Mouse (Mus musculus) neural tube, embryonic 14.5 days (tissue): ENCODE results near the gene Celf1. TPM values are rescaled to one million over a fixed set of nuclear protein-coding genes. Genes with fewer than 3 reads are reported as not detected.
A peak's percentile ranks its signal among the peaks of the same experiment; 100 is the strongest.
"Not testable (repeated sequence)": the region's sequence is repeated elsewhere in the genome, so short reads cannot be mapped to it uniquely, and the experiment has no call there.

Experiments
- ATAC-seq: fragments of 200-750 bp; cut with Nextera tagmentation; 2 replicates; pipeline ENCODE4 v1.8.0; 2017; ENCODE audit warnings: low read depth, mild to moderate bottlenecking, moderate TSS enrichment, moderate library complexity
- H3K27ac ChIP-seq: fragments of 300-500 bp; sonication (generic); 2 replicates; pipeline ENCODE4 v1.5.1; 2014; ENCODE audit warnings: low read depth, mild to moderate bottlenecking, control low read depth, low read length, moderate library complexity, mixed read lengths
- H3K27me3 ChIP-seq: fragments of 300-500 bp; sonication (generic); 2 replicates; pipeline ENCODE4 v1.6.1; 2014; ENCODE audit warnings: low read length; ENCODE audit not compliant: control insufficient read depth, insufficient read depth
- H3K36me3 ChIP-seq: fragments of 300-500 bp; sonication (generic); 2 replicates; pipeline ENCODE4 v1.6.1; 2014; ENCODE audit warnings: low read length, mixed read lengths; ENCODE audit not compliant: control insufficient read depth, insufficient read depth
- H3K4me1 ChIP-seq: fragments of 300-500 bp; sonication (generic); 2 replicates; pipeline ENCODE4 v1.6.1; 2014; ENCODE audit warnings: low read length; ENCODE audit not compliant: control insufficient read depth, insufficient read depth
- H3K4me2 ChIP-seq: fragments of 300-500 bp; sonication (generic); 2 replicates; pipeline ENCODE4 v1.6.1; 2014; ENCODE audit warnings: mild to moderate bottlenecking, low read depth, low read length, control low read depth
- H3K4me3 ChIP-seq: fragments of 300-500 bp; sonication (generic); 2 replicates; pipeline ENCODE4 v1.5.1; 2014; ENCODE audit warnings: low read depth, low read length, control low read depth, mixed read lengths
- H3K9ac ChIP-seq: fragments of 300-500 bp; sonication (generic); replicated peaks from 2 replicates; pipeline ENCODE4 v1.6.1; 2014; ENCODE audit warnings: low read depth, mild to moderate bottlenecking, control low read depth, low read length, mixed read lengths
- H3K9me3 ChIP-seq: fragments of 300-500 bp; sonication (generic); 2 replicates; pipeline ENCODE4 v1.6.1; 2016; ENCODE audit warnings: low read length; ENCODE audit not compliant: control insufficient read depth
- WGBS: fragments of 180-500 bp; shearing (Covaris S2); extraction: QIAGEN DNeasy Blood & Tissue Kit; methylation state at CpG from one replicate; pipeline ENCODE4 v1.1.7; 2014; 5-methylcytosine and 5-hydroxymethylcytosine counted together
- polyA plus RNA-seq: library from polyadenylated mRNA; unstranded; fragments of >200 nt; fragmentation: Nextera tagmentation; extraction: Ambion mirVana; gene quantifications from 2 replicates; pipeline ENCODE4 v1.2.1, GENCODE M21; 2014

Gene Celf1
- polyA plus RNA-seq: 77.6 and 80.8 TPM in 2 replicates

DNA sequence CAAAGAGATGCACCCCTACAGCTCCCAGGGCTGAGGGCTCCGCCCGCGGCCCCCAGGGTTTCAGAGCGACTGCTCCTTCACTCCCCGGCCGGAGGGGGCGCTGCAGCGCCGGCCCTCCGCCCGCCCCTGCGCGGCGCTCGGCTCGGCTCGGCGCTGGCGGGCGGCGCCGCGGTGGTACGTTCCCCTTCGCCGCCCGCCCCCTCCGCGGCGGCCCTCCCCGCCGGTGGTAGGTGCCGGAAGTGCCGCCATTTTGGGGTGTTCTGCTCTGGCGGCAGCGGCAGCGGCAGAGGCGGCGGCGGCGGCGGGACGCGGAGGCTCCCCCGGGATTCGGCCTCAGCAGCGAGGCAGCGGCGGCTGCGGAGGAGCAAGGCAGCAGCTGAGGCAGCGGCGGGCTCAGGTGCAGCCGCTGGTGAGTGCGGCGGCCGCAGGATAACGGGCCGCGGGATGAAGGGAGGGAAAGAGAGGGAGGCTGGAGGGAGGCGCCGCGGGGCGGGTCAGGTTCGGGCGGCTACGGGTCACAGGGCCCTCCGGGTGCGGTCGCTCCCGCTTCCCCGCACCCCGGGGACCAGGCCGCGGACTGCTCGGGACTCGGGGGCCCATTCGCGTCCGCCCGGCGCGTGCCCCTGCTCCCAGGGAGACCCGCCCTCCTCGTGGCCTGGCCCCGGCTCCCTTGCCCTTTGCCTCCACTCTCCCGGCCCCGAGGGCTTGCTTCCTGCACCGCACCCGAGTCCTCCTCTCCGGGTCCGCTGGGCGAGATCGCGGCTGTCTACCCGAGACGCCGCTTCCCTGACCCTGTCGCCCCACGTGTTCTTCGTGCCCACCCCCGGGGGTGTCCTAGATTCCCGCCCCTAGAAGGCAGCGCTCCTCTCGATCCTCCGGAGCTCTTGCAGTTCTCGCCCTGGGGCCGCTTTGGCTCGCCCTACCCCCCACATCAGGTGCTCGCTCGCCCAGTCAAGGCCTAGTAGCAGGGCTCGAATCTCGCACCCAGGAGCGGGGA is at the start of gene Celf1:
Gene Celf1 (plus strand): TSS at position 150 of the 997 bp plus-strand sequence.
- Histone ChIP-seq H3K4me2 (peak within 1 kb of the TSS; percentile 77), H3K36me3 (no peaks in the 10 kb centered on the region), H3K4me1 (peaks cover 26% of the 10 kb centered on the region), H3K9me3 (no peaks in the 10 kb centered on the region), H3K9ac (peak within 1 kb of the TSS; percentile 90), H3K27me3 (no peaks in the 10 kb centered on the region), H3K27ac (peak within 1 kb of the TSS; percentile 92), H3K4me3 (peak within 1 kb of the TSS; percentile 97)
- WGBS: under 1% methylated on average over 80 of the region's 113 CpGs
- ATAC-seq: peak; percentile 96

GRCm38 (mm10) chr2:90893673-90894298 is 46.4 kb upstream of the Celf1 start:
- peaks cover 40% of the 10 kb centered on the region for H3K36me3 ChIP-seq
- H3K9me3 ChIP-seq: no peaks in the 10 kb centered on the region
- 83% methylated on average over 6 of the region's 6 CpGs for WGBS
- no peak for ATAC-seq
- H3K4me1 ChIP-seq: peaks cover 21% of the 10 kb centered on the region
- H3K9ac ChIP-seq: no peak overlapping the region
- peaks cover 3% of the 10 kb centered on the region; the same call in 1 of the 2 replicates for H3K27me3 ChIP-seq
- H3K27ac ChIP-seq: no peak overlapping the region
- H3K4me2 ChIP-seq: no peak overlapping the region
- H3K4me3 ChIP-seq: no peak overlapping the region

DNA sequence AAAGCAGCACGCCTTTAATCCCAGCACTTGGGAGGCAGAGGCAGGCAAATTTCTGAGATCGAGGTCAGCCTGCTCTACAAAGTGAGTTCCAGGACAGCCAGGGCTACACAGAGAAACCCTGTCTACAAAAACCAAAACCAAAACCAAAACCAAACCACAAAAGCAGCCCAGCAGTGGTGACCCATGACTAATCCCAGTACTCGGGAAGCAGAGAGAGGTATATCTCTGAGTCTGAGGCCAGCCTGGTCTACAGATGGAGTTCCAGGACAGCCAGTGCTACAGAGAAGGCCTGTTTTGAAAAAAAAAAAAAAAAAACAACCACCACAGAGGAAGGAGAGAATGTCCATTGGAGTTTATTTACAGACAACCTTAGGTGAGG is 45.9 kb upstream of the Celf1 start:
- ATAC-seq, H3K4me2 ChIP-seq, H3K9me3 ChIP-seq, H3K9ac ChIP-seq, H3K27me3 ChIP-seq, H3K4me3 ChIP-seq, H3K27ac ChIP-seq: not testable (repeated sequence)
- Histone ChIP-seq H3K4me1 (peaks cover 16% of the 10 kb centered on the region), H3K36me3 (peaks cover 40% of the 10 kb centered on the region)
- 95% methylated on average over 3 of the region's 3 CpGs for WGBS

- no peak for ATAC-seq
- Histone ChIP-seq H3K27ac (no peak overlapping the region), H3K4me2 (peak overlapping the region; percentile 81), H3K36me3 (peaks cover 8% of the 10 kb centered on the region; the same call in 1 of the 2 replicates), H3K9me3 (no peaks in the 10 kb centered on the region), H3K4me1 (peaks cover 20% of the 10 kb centered on the region; the same call in 1 of the 2 replicates), H3K4me3 (peak overlapping the region; percentile 74), H3K9ac (0 out of 2 replicates have a peak overlapping the region, but pooled peaks have one; percentile 85), H3K27me3 (no peaks in the 10 kb centered on the region)
- WGBS: 92% methylated on average over 2 of the region's 2 CpGs
Measured at GRCm38 (mm10) chr2:90903398-90903797, 36.8 kb upstream of the Celf1 start.

DNA sequence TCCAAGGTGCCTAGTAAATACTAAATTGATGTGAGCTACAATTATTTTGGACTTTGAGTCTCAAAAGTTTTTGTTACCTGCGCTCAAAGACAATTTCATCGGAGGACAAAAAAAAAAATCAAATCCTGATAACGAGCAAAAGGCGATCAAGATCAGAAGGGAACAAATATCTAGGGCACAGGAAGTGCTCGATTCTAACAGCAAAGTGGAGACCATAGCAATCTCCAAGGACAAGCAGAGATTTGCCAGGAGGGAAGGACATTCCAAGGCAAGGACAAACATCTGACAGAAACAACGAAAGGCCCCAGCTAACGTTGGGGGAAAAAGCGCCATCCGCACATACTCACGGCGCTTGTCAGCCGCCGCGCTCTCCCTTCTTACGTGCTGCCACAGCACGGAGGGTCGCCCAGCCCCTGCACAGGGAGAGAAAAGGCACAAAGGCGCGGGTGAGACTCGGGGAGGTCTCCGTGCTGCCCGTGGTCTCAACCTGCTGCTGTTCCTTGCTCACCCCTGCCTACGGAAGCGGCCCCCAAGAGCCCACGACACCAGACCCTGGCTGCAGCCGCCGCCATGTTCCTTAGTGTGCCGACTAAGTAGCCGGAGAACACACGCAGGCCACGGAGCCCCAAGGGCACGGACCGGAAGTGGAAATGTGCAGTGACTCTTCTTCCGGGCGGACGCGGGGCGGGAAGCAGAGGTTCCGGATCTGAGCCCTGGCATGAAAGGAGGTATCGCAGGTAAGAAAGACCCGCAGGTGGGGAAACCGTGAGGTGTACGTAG is 35.9 kb upstream of the Celf1 start, which contains the start of the genes Kbtbd4 and Ndufs3:
Gene Kbtbd4 (plus strand): TSS at position 665 of the 780 bp plus-strand sequence.
Gene Ndufs3 (minus strand): TSS at position 752 of the 780 bp plus-strand sequence.
- peaks cover 20% of the 10 kb centered on the region; the same call in 1 of the 2 replicates for H3K4me1 ChIP-seq
- H3K4me3 ChIP-seq: peak within 1 kb of the TSS; percentile 74
- H3K36me3 ChIP-seq: peaks cover 13% of the 10 kb centered on the region
- H3K4me2 ChIP-seq: peak within 1 kb of the TSS; percentile 81
- H3K9ac ChIP-seq: peak within 1 kb of the TSS; percentile 85
- peak within 1 kb of the TSS; percentile 87 for H3K27ac ChIP-seq
- under 1% methylated on average over 43 of the region's 43 CpGs for WGBS
- H3K27me3 ChIP-seq: no peaks in the 10 kb centered on the region
- no peaks in the 10 kb centered on the region for H3K9me3 ChIP-seq
- ATAC-seq: peak; percentile 95

DNA sequence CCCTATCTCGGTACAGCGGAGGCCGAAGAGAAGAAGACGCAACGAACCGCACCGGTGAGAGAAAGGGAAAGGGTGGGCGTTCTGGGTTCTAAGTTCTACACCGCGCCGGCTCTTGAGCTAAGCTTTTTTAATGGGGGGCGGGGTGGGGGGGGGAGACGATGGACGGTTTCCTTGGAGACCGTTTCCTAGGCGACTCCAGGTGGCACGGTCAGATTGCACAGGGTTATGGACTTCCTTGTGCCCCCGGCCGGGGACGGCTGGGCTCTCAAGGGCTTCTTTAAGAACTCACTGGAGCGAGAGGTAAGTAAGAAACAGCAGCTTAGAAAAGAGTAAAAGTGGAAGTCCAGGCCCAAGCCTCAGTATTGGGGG is 35.3 kb upstream of the Celf1 start:
- no peaks in the 10 kb centered on the region for H3K9me3 ChIP-seq
- no peaks in the 10 kb centered on the region for H3K27me3 ChIP-seq
- peak overlapping the region; percentile 74 for H3K4me3 ChIP-seq
- peak overlapping the region; percentile 87 for H3K27ac ChIP-seq
- peaks cover 20% of the 10 kb centered on the region; the same call in 1 of the 2 replicates for H3K4me1 ChIP-seq
- ATAC-seq: peak; percentile 65
- peaks cover 19% of the 10 kb centered on the region for H3K36me3 ChIP-seq
- WGBS: 1% methylated on average over 20 of the region's 21 CpGs
- H3K4me2 ChIP-seq: peak overlapping the region; percentile 81
- H3K9ac ChIP-seq: peak overlapping the region; percentile 85

GRCm38 (mm10) chr2:90906721-90907120 is 33.5 kb upstream of the Celf1 start:
- H3K36me3 ChIP-seq: peaks cover 25% of the 10 kb centered on the region
- 97% methylated on average over 2 of the region's 2 CpGs for WGBS
- H3K9me3 ChIP-seq: no peaks in the 10 kb centered on the region
- H3K4me1 ChIP-seq: peaks cover 20% of the 10 kb centered on the region; the same call in 1 of the 2 replicates
- H3K4me3 ChIP-seq: no peak overlapping the region
- H3K9ac ChIP-seq: no peak overlapping the region
- no peak overlapping the region for H3K27ac ChIP-seq
- H3K27me3 ChIP-seq: no peaks in the 10 kb centered on the region
- no peak overlapping the region for H3K4me2 ChIP-seq
- no peak for ATAC-seq

- Histone ChIP-seq H3K9ac (no peak overlapping the region), H3K9me3 (no peaks in the 10 kb centered on the region), H3K4me3 (no peak overlapping the region), H3K4me1 (peaks cover 11% of the 10 kb centered on the region; the same call in 1 of the 2 replicates), H3K27ac (no peak overlapping the region), H3K4me2 (no peak overlapping the region), H3K27me3 (no peaks in the 10 kb centered on the region), H3K36me3 (peaks cover 38% of the 10 kb centered on the region)
- 79% methylated on average over 1 of the region's 1 CpGs for WGBS
- ATAC-seq: no peak
Measured at GRCm38 (mm10) chr2:90910861-90911260, 29.3 kb upstream of the Celf1 start.
